Mouse (Mus musculus) bone marrow macrophage, adult 2 months (primary cell): ENCODE data around the gene Adh6a.

Source experiments
- CTCF ChIP-seq: IDR thresholded peaks from 2 replicates; pipeline ENCODE4 v1.5.1; 2012; ENCODE audit warnings: low read depth, mild to moderate bottlenecking, low read length, moderate library complexity
- POLR2A ChIP-seq: IDR thresholded peaks from 2 replicates; pipeline ENCODE4 v1.6.1; 2012; ENCODE audit warnings: mild to moderate bottlenecking, low read depth, low read length, borderline replicate concordance

GRCm38 (mm10) chr3:138325001-138325400 is 11.9 kb downstream of the Adh6a start:
- no peak for TF ChIP-seq CTCF
- no peak for TF ChIP-seq POLR2A
